Mouse (Mus musculus) hindbrain, embryonic 14.5 days (tissue): ENCODE data around the gene Ptpn9. TPM values are rescaled to one million over a fixed set of nuclear protein-coding genes. Genes with fewer than 3 reads are reported as not detected.

ENCODE experiments used
- ATAC-seq: fragments of 200-750 bp; cut with Nextera tagmentation; 2 replicates; pipeline ENCODE4 v1.8.0; 2017; ENCODE audit warnings: moderate number of reproducible peaks, mild to moderate bottlenecking, moderate TSS enrichment, moderate library complexity; ENCODE audit not compliant: low FRiP score
- DNase-seq: peaks from one replicate; pipeline ENCODE4 v3.0.0-alpha.2; 2015; ENCODE audit warnings: low spot score
- H3K27ac ChIP-seq: fragments of 300-500 bp; sonication (generic); 2 replicates; pipeline ENCODE4 v1.5.1; 2014; ENCODE audit warnings: mild to moderate bottlenecking, moderate library complexity
- H3K27me3 ChIP-seq: fragments of 300-500 bp; sonication (generic); 2 replicates; pipeline ENCODE4 v1.6.1; 2014; ENCODE audit warnings: mild to moderate bottlenecking, low read length, mixed read lengths; ENCODE audit not compliant: control insufficient read depth, insufficient read depth
- H3K36me3 ChIP-seq: fragments of 300-500 bp; sonication (generic); replicated peaks from 2 replicates; pipeline ENCODE4 v1.6.1; 2014; ENCODE audit not compliant: control insufficient read depth, insufficient read depth
- H3K4me1 ChIP-seq: fragments of 300-500 bp; sonication (generic); replicated peaks from 2 replicates; pipeline ENCODE4 v1.6.1; 2014; ENCODE audit warnings: antibody characterized with exemption, low read length, mixed read lengths; ENCODE audit not compliant: control insufficient read depth, insufficient read depth
- H3K4me2 ChIP-seq: fragments of 300-500 bp; sonication (generic); replicated peaks from 2 replicates; pipeline ENCODE4 v1.6.1; 2014; ENCODE audit warnings: mild to moderate bottlenecking, moderate library complexity
- H3K4me3 ChIP-seq: fragments of 300-500 bp; sonication (generic); replicated peaks from 2 replicates; pipeline ENCODE4 v1.5.1; 2014; ENCODE audit warnings: mild to moderate bottlenecking, low read length
- H3K9ac ChIP-seq: fragments of 300-500 bp; sonication (generic); 2 replicates; pipeline ENCODE4 v1.6.1; 2014
- H3K9me3 ChIP-seq: fragments of 300-500 bp; sonication (generic); 2 replicates; pipeline ENCODE4 v1.6.1; 2016; ENCODE audit warnings: low read length; ENCODE audit not compliant: control insufficient read depth
- WGBS: fragments of 180-500 bp; shearing (Covaris S2); extraction: QIAGEN DNeasy Blood & Tissue Kit; methylation state at CpG from one replicate; pipeline ENCODE4 v1.1.7; 2014; 5-methylcytosine and 5-hydroxymethylcytosine counted together
- polyA plus RNA-seq: library from polyadenylated mRNA; unstranded; fragments of >200 nt; fragmentation: Nextera tagmentation; extraction: Ambion mirVana; gene quantifications from 2 replicates; pipeline ENCODE4 v1.2.1, GENCODE M21; 2014

Gene Ptpn9
- polyA plus RNA-seq, 1 experiment from 2014 or later, result 35.0 TPM

DNA sequence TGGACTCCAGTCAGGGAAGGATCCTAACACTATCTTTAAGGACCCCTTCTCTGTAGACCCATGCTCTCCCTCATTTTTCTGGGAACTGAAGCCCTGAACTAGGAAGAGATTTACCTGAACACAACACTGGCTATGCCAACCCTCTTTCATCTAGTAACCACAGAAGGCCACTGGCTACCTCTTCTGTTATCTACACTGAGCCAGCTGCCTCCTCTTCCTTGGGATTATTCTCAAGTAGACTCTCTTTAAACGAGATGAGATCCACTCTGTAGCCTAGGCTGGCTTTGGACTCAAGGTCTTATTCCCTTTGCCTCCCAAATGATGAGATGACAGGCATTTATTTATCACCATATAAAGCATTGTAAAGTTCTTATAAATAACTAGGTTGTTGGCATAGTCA lies 75.5 kb downstream of the Ptpn9 start:
- 56% methylated on average over 1 of the region's 1 CpGs for WGBS
- Histone ChIP-seq H3K4me1 (peaks cover 22% of the 10 kb centered on the region), H3K36me3 (peaks cover 3% of the 10 kb centered on the region; the same call in 1 of the 2 replicates), H3K27ac (no peak overlapping the region), H3K9ac (no peak overlapping the region), H3K4me3 (no peak overlapping the region), H3K9me3 (no peaks in the 10 kb centered on the region), H3K4me2 (no peak overlapping the region), H3K27me3 (no peaks in the 10 kb centered on the region)
- no peak for DNase-seq
- no peak for ATAC-seq

DNA sequence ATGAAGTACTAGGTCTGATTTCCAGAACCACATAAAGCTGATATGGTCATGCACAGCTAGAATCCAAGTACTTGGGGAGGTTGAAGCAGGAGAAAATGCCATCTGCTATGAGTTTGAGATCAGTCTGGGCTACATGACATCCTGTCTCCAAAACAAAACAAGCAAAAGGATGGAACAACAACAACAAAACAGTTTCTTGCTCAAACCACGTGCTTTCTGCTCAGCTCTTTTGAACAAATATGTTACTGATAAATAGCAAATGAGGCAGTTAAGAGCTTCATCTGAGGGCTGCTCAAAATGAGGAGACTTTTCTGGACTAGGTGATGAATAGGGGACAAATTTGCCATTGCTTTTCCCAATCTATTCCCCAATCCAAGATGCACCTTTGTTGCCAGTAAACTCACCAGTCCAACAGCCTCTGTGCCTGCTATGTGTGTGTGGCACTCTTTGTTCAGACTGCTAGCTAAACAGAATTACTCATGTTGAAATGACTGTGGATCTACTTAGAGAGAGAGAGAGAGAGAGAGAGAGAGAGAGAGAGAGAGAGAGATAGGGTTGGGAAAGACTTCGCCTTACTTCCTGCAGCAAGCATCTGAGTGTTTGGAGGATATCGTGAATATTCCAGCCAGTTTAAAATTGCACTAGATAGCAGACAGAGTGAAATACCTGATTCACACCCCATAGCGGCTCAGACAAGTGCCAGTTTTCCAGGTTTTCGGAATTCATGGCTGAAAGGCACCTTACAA lies 76.2 kb downstream of the Ptpn9 start:
- Histone ChIP-seq H3K9ac (peak overlapping the region; percentile 57), H3K27me3 (no peaks in the 10 kb centered on the region), H3K36me3 (no peaks in the 10 kb centered on the region; the same call in 1 of the 2 replicates), H3K4me1 (peaks cover 23% of the 10 kb centered on the region), H3K4me3 (peak overlapping the region; percentile 68), H3K9me3 (no peaks in the 10 kb centered on the region), H3K27ac (no peak overlapping the region), H3K4me2 (peak overlapping the region; percentile 87)
- 27% methylated on average over 5 of the region's 5 CpGs for WGBS
- no peak for ATAC-seq
- no peak for DNase-seq

- H3K27ac ChIP-seq, result peak within 1 kb of the TSS; percentile 93
- peak within 1 kb of the TSS; percentile 87 for H3K4me2 ChIP-seq
- peaks cover 23% of the 10 kb centered on the region for H3K4me1 ChIP-seq
- H3K27me3 ChIP-seq, result no peaks in the 10 kb centered on the region
- peak within 1 kb of the TSS; percentile 71 for H3K9ac ChIP-seq
- H3K4me3 ChIP-seq, result peak within 1 kb of the TSS; percentile 68
- ATAC-seq (no peak), DNase-seq (peak; percentile 78)
- no peaks in the 10 kb centered on the region; the same call in 1 of the 2 replicates for H3K36me3 ChIP-seq
- no peaks in the 10 kb centered on the region for H3K9me3 ChIP-seq
- under 1% methylated on average over 34 of the region's 34 CpGs for WGBS
These were observed 77.2 kb downstream of the Ptpn9 start, which contains the start of gene Sin3a for GRCm38 (mm10) chr9:57071801-57072351. Sin3a (plus strand) TSS chr9:57072040.

- Histone ChIP-seq H3K4me3 (peak overlapping the region; percentile 68), H3K27ac (peak overlapping the region; percentile 93), H3K36me3 (no peaks in the 10 kb centered on the region; the same call in 1 of the 2 replicates), H3K4me1 (peaks cover 27% of the 10 kb centered on the region), H3K9ac (peak overlapping the region; percentile 71), H3K27me3 (no peaks in the 10 kb centered on the region), H3K9me3 (no peaks in the 10 kb centered on the region), H3K4me2 (peak overlapping the region; percentile 87)
- under 1% methylated on average over 40 of the region's 40 CpGs for WGBS
- ATAC-seq, result no peak
- DNase-seq, result no peak
These were observed 77.8 kb downstream of the Ptpn9 start for GRCm38 (mm10) chr9:57072526-57072988.

- peak; percentile 71 for ATAC-seq
- Histone ChIP-seq H3K4me2 (peak overlapping the region; percentile 87), H3K36me3 (no peaks in the 10 kb centered on the region; the same call in 1 of the 2 replicates), H3K4me1 (peaks cover 33% of the 10 kb centered on the region), H3K4me3 (peak overlapping the region; percentile 68), H3K27ac (peak overlapping the region; percentile 93), H3K27me3 (no peaks in the 10 kb centered on the region), H3K9ac (peak overlapping the region; percentile 71), H3K9me3 (no peaks in the 10 kb centered on the region)
- under 1% methylated on average over 45 of the region's 54 CpGs for WGBS
- peak; percentile 97 for DNase-seq
These were observed 78.5 kb downstream of the Ptpn9 start for GRCm38 (mm10) chr9:57072989-57073789.

- WGBS, result under 1% methylated on average over 15 of the region's 15 CpGs
- Histone ChIP-seq H3K4me3 (peak overlapping the region; percentile 68), H3K9me3 (no peaks in the 10 kb centered on the region), H3K27ac (peak overlapping the region; percentile 34), H3K9ac (peak overlapping the region; percentile 49), H3K27me3 (no peaks in the 10 kb centered on the region), H3K4me2 (peak overlapping the region; percentile 87), H3K4me1 (peaks cover 33% of the 10 kb centered on the region), H3K36me3 (no peaks in the 10 kb centered on the region; the same call in 1 of the 2 replicates)
- no peak for DNase-seq
- no peak for ATAC-seq
These were observed 79.0 kb downstream of the Ptpn9 start for GRCm38 (mm10) chr9:57073790-57074094.

DNA sequence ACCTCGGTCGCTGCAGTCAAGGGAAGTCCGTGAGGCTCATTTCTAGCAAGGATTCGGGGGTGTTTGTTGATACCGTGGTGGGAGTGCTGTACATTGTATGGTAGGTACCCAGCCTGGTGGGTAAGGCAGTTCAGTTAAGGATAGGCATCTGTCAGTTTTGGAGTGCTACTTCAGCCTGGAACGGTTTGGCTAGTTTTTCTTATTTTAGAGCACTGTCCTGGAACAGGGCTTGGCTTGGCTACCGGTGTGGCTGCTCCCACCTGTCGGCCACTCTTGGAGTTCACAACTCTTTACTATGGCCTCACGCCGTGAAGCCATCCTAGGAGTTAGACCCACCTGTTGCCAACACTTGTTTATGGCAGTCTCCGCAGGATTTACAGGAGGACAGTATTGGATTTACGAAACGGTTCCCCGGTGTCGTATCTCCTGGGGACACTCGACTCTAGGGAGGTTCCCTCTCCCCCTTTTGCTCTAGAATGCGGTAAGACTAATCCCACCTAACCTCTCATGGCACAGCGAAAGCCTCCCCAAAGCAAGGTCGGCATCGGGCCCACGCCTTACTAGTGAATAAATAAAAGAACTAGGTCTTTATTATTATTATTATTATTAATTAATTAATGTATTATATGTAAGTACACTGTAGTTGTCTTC lies 79.6 kb downstream of the Ptpn9 start:
- 6% methylated on average over 21 of the region's 21 CpGs for WGBS
- peak overlapping the region; percentile 87 for H3K4me2 ChIP-seq
- H3K4me3 ChIP-seq, result peak overlapping the region; percentile 68
- DNase-seq (no peak), ATAC-seq (no peak)
- peaks cover 33% of the 10 kb centered on the region for H3K4me1 ChIP-seq
- H3K9ac ChIP-seq, result peak overlapping the region; percentile 49
- no peaks in the 10 kb centered on the region for H3K27me3 ChIP-seq
- H3K27ac ChIP-seq, result peak overlapping the region; percentile 83
- no peaks in the 10 kb centered on the region for H3K36me3 ChIP-seq
- no peaks in the 10 kb centered on the region for H3K9me3 ChIP-seq

GRCm38 (mm10) chr9:57074822-57075603 lies 80.3 kb downstream of the Ptpn9 start:
- Histone ChIP-seq H3K9me3 (no peaks in the 10 kb centered on the region), H3K4me3 (peak overlapping the region; percentile 68), H3K36me3 (no peaks in the 10 kb centered on the region), H3K27me3 (no peaks in the 10 kb centered on the region), H3K4me1 (peaks cover 33% of the 10 kb centered on the region), H3K4me2 (peak overlapping the region; percentile 87), H3K9ac (peak overlapping the region; percentile 56), H3K27ac (peak overlapping the region; percentile 83)
- ATAC-seq (no peak), DNase-seq (peak; percentile 58)
- WGBS, result 6% methylated on average over 17 of the region's 17 CpGs
